Mouse (Mus musculus) limb, embryonic 14.5 days (tissue): ENCODE data around the gene Flnb. TPM values are rescaled to one million over a fixed set of nuclear protein-coding genes. Genes with fewer than 3 reads are reported as not detected.
A peak's percentile ranks its signal among the peaks of the same experiment; 100 is the strongest.

Experiments used
- ATAC-seq: fragments of 200-750 bp; cut with Nextera tagmentation; 2 replicates; pipeline ENCODE4 v1.8.0; 2017; ENCODE audit warnings: low read depth, moderate number of reproducible peaks, moderate TSS enrichment; ENCODE audit not compliant: low FRiP score
- DNase-seq: peaks from one replicate; pipeline ENCODE4 v3.0.0-alpha.2; 2015; ENCODE audit warnings: low spot score
- H3K27ac ChIP-seq: fragments of 300-500 bp; sonication (generic); replicated peaks from 2 replicates; pipeline ENCODE4 v1.5.1; 2014; ENCODE audit warnings: low read depth, mild to moderate bottlenecking, low read length, moderate library complexity, mixed read lengths
- H3K27me3 ChIP-seq: fragments of 300-500 bp; sonication (generic); 2 replicates; pipeline ENCODE4 v1.6.1; 2014; ENCODE audit warnings: low read length, mixed read lengths; ENCODE audit not compliant: control insufficient read depth, insufficient read depth
- H3K36me3 ChIP-seq: fragments of 300-500 bp; sonication (generic); 2 replicates; pipeline ENCODE4 v1.6.1; 2014; ENCODE audit warnings: mild to moderate bottlenecking, low read length, moderate library complexity, mixed read lengths; ENCODE audit not compliant: control insufficient read depth, insufficient read depth
- H3K4me1 ChIP-seq: fragments of 300-500 bp; sonication (generic); 2 replicates; pipeline ENCODE4 v1.6.1; 2014; ENCODE audit warnings: antibody characterized with exemption, low read length, mixed read lengths; ENCODE audit not compliant: control insufficient read depth, insufficient read depth
- H3K4me2 ChIP-seq: fragments of 300-500 bp; sonication (generic); replicated peaks from 2 replicates; pipeline ENCODE4 v1.6.1; 2014; ENCODE audit warnings: low read depth, mild to moderate bottlenecking, low read length, moderate library complexity; ENCODE audit not compliant: severe bottlenecking
- H3K4me3 ChIP-seq: fragments of 300-500 bp; sonication (generic); replicated peaks from 2 replicates; pipeline ENCODE4 v1.5.1; 2014; ENCODE audit warnings: low read length
- H3K9ac ChIP-seq: fragments of 300-500 bp; sonication (generic); 2 replicates; pipeline ENCODE4 v1.6.1; 2014; ENCODE audit warnings: mild to moderate bottlenecking, low read depth, low read length, moderate library complexity; ENCODE audit not compliant: severe bottlenecking
- H3K9me3 ChIP-seq: fragments of 300-500 bp; sonication (generic); 2 replicates; pipeline ENCODE4 v1.6.1; 2016; ENCODE audit warnings: low read length; ENCODE audit not compliant: control insufficient read depth
- POLR2A ChIP-seq: fragments of 200-500 bp; IDR thresholded peaks from 2 replicates; pipeline ENCODE4 v1.8.0; 2012; ENCODE audit warnings: inconsistent platforms, mild to moderate bottlenecking, moderate library complexity, borderline replicate concordance; ENCODE audit not compliant: insufficient read depth, insufficient read length; ENCODE audit errors: extremely low read depth
- WGBS: fragments of 180-500 bp; shearing (Covaris S2); extraction: QIAGEN DNeasy Blood & Tissue Kit; methylation state at CpG from one replicate; pipeline ENCODE4 v1.1.7; 2014; 5-methylcytosine and 5-hydroxymethylcytosine counted together
- polyA plus RNA-seq, 2 experiments: library from polyadenylated mRNA; depleted of rRNA in 1 of 2; stranded (reverse) in 1 of 2; unstranded in 1 of 2; fragments of >200 nt; fragmentation: Nextera tagmentation in 1 of 2; extraction: Ambion mirVana in 1 of 2; gene quantifications; 2 replicates each; pipeline versions ENCODE4 v1.2.1 to v1.2.3; 2012 to 2014

The Flnb gene
- polyA plus RNA-seq, 2 experiments: 39.4 to 58.7 TPM

DNA sequence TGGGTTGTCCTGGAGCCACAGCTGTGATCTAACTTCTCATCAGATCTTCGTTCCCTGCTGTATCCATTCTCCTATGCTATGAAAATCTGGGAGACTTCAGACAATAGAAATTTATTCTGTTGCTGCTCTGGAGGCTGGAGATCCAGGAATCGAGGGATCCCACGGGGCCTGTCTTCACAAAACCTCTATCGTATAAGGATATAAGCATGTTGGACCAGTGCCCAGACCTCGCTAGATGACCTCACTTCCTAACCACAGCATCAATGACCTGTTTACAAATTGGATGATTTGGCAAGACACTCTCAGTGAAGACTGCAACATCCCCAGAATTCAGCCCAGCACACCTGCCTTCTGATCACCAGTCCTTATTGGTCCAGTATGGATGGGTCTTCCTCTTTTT, 144.0 kb downstream of the Flnb start:
- no peak overlapping the region for H3K9ac ChIP-seq
- TF ChIP-seq POLR2A: no peak
- no peaks in the 10 kb centered on the region for H3K9me3 ChIP-seq
- 60% methylated on average over 5 of the region's 5 CpGs for WGBS
- no peaks in the 10 kb centered on the region for H3K36me3 ChIP-seq
- H3K4me1 ChIP-seq: no peaks in the 10 kb centered on the region
- no peak overlapping the region for H3K4me2 ChIP-seq
- H3K27ac ChIP-seq: no peak overlapping the region
- H3K27me3 ChIP-seq: no peaks in the 10 kb centered on the region
- no peak overlapping the region for H3K4me3 ChIP-seq
- peak; percentile 64 for DNase-seq
- no peak for ATAC-seq

DNA sequence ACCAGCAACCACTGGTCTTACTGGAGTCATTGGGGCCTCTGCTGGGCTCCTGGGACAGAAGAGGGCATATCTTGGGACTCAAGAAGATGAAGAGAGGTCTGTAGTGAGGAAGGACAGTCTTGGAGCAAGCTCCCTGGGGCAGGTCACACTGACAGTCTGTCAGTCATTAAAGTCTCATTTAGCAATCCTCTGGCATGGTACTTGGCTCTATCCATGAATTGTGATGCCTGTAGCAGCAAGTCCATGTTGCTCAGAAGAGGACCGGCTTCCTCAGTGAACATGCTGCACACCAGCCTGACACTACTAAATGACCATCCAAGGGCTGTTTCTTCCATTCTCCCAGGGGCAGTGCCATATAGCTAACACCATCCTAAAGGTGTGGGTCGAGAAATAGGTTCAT, 144.9 kb downstream of the Flnb start:
- Histone ChIP-seq H3K4me2 (no peak overlapping the region), H3K27ac (no peak overlapping the region), H3K9ac (no peak overlapping the region), H3K4me3 (no peak overlapping the region), H3K9me3 (no peaks in the 10 kb centered on the region), H3K36me3 (no peaks in the 10 kb centered on the region), H3K4me1 (no peaks in the 10 kb centered on the region), H3K27me3 (no peaks in the 10 kb centered on the region)
- ATAC-seq (no peak), DNase-seq (no peak)
- no peak for TF ChIP-seq POLR2A
- 69% methylated on average over 2 of the region's 2 CpGs for WGBS

DNA sequence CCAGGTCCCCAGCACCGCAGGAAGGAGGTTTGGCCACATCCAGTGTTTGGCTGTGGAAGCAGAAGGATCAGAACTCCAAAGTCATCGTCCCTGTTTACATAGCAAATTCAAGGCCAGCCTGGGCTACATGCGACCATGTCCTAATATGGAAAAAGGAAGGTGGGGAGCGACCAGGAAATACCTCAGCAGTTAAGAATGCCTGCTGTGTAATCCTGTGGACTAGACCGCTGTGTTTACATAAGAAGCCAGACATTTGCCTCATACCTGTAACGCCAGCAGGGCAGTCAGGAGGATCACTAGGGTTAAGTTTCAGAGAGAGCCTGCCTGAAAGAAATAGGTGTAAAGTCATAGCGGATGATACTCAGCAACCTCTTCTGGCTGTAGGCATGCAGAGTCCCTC, 145.4 kb downstream of the Flnb start:
- H3K4me3 ChIP-seq: no peak overlapping the region
- ATAC-seq (no peak), DNase-seq (no peak)
- no peak for TF ChIP-seq POLR2A
- H3K36me3 ChIP-seq: no peaks in the 10 kb centered on the region
- H3K27me3 ChIP-seq: no peaks in the 10 kb centered on the region
- H3K4me1 ChIP-seq: no peaks in the 10 kb centered on the region
- H3K4me2 ChIP-seq: no peak overlapping the region
- H3K9me3 ChIP-seq: no peaks in the 10 kb centered on the region
- no peak overlapping the region for H3K27ac ChIP-seq
- H3K9ac ChIP-seq: no peak overlapping the region
- WGBS: 56% methylated on average over 7 of the region's 7 CpGs

DNA sequence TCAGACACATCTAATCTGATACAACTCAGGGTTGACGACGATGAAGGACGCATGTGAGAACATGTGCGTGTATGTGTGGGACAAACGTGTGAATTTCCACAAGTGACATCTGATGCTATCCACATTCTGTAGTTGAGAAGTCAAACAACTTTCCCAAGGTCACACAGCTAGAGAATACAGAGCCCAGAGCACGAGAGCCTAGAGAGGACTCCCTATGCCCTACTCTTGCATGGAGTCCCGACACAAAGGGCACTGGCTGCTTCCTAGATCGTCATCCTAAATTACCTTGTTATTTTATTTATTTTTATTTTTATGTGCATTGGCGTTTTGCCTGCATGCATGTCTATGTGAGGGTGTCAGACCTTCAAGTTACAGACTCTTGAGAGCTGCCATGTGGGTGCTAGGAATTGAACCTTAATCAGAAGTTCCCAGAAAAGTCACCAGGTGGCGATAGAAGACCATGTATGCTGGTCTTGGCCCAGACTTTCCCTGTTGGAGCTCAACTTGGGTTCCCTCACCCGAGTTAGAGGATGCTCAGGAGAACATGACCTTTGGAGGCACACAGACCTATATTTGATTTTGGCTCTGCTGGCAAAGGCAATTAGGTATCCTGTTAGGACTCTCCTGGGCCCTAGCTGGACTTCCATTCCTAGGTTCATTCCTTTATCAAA, 146.6 kb downstream of the Flnb start:
- Histone ChIP-seq H3K9me3 (no peaks in the 10 kb centered on the region), H3K9ac (no peak overlapping the region), H3K4me1 (no peaks in the 10 kb centered on the region), H3K27ac (no peak overlapping the region), H3K27me3 (no peaks in the 10 kb centered on the region), H3K4me3 (no peak overlapping the region), H3K4me2 (no peak overlapping the region), H3K36me3 (no peaks in the 10 kb centered on the region)
- no peak for TF ChIP-seq POLR2A
- DNase-seq (peak; percentile 84), ATAC-seq (peak; percentile 74; the same call in 1 of the 2 replicates)
- 52% methylated on average over 11 of the region's 11 CpGs for WGBS

DNA sequence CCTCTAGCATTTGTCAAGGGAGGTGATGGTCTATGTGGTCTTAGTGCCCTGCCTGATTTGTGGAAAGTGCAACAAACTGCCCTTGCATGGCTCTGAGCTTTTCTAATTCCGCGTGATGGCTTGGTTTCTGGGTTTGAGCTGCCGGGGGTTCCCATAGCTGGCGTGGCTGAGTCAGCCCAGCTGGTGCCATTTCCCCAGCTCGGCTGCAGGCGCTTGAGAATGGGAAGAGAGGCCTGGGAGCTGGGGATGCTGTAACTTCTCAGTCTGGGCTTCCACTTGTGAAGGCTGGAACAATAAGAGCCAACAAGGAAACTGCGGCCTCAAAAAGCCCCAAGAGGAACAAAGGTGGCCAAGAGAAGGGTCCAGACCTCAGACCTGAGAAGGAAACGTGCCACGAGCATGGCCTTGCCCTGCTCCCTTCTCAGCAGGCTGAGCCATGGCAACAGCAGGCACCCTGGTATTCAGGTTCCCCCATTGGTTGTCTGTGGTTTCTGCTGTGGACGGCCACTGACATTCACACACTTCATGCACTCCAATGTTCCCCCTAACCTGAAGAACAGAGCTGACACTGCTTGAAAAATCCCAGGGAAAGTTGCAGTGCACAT, 154.2 kb downstream of the Flnb start:
- no peak overlapping the region for H3K4me3 ChIP-seq
- no peak for DNase-seq
- H3K9me3 ChIP-seq: no peaks in the 10 kb centered on the region
- no peak overlapping the region for H3K4me2 ChIP-seq
- H3K27me3 ChIP-seq: no peaks in the 10 kb centered on the region
- no peak for ATAC-seq
- TF ChIP-seq POLR2A: no peak
- no peak overlapping the region for H3K27ac ChIP-seq
- no peaks in the 10 kb centered on the region for H3K36me3 ChIP-seq
- no peaks in the 10 kb centered on the region for H3K4me1 ChIP-seq
- WGBS: 63% methylated on average over 10 of the region's 10 CpGs
- no peak overlapping the region for H3K9ac ChIP-seq

DNA sequence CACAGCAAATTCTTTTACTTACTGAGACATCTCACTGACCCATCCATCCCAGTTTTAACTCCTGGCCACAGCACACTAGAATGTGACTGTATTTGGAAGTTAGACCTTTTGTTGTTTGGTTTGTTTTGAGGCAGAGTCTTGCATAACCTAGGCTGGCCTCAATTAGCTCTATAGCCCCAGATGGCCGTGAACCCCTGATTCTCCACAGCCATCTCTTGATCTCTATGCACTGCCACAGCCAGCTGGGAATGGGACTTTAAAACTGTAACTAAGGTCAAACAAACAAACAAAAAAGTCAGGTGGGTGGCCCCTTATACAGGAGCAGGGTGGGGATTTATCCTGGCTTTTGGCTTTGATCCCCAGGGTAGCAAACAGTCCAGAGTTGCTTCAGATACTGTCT, 156.9 kb downstream of the Flnb start:
- Histone ChIP-seq H3K27ac (no peak overlapping the region), H3K4me2 (no peak overlapping the region), H3K27me3 (no peaks in the 10 kb centered on the region), H3K9me3 (no peaks in the 10 kb centered on the region), H3K4me1 (no peaks in the 10 kb centered on the region), H3K36me3 (no peaks in the 10 kb centered on the region), H3K4me3 (no peak overlapping the region), H3K9ac (no peak overlapping the region)
- ATAC-seq (no peak), DNase-seq (no peak)
- no peak for TF ChIP-seq POLR2A
- WGBS: 77% methylated on average over 1 of the region's 1 CpGs
